Mouse (Mus musculus): ENCODE measurements around the gene Sart3. TPM values are rescaled to one million over a fixed set of nuclear protein-coding genes. Genes with fewer than 3 reads are reported as not detected.

Sart3 gene
- polyA plus RNA-seq, 1 experiment from 2014 or later: 9.1 TPM

DNA sequence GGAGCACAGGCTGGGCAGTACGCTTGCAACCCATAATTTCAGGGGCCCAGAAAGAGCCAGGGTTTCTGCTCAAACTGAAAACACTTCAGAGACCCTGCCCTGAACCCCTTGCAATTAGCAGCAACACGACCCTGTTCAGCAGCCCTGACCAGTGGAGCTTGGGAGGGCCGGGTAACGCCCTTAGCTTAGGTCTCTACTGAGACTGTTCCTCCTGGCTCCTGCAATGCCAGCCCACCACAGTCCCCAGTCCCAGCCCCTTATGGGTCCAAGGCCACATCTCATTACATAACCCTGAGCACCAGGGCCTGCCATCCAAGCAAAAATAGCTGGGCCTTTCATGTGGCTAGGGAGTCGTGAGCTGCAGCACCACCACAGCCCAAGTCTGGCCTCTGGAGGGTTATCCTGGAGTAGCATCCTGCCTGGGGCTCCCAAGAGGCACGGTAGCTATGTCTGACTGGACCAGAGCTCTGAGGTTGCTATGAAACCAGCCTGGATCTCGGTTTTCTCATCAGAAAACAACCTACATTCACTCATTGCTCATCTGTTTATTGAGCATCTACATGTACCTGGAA is 32.2 kb upstream of the Sart3 start:
- Histone ChIP-seq H3K9me3 (ENCODE audit: control insufficient read depth) (no peaks in the 10 kb centered on the region), H3K4me3 (ENCODE audit: low read depth, low read length) (no peak overlapping the region), H3K9ac (ENCODE audit: low read depth, low read length) (no peak overlapping the region), H3K27ac (ENCODE audit: low read depth, low read length) (no peak overlapping the region), H3K27me3 (replicated peaks; ENCODE audit: control insufficient read depth, insufficient read depth, low read length) (no peaks in the 10 kb centered on the region), H3K36me3 (ENCODE audit: control insufficient read depth, insufficient read depth) (no peaks in the 10 kb centered on the region), H3K4me1 (replicated peaks; ENCODE audit: control insufficient read depth, insufficient read depth, low read length) (no peaks in the 10 kb centered on the region), H3K4me2 (replicated peaks; ENCODE audit: low read depth) (no peak overlapping the region)
- no peak for ATAC-seq
- WGBS: 55% methylated on average over 7 of the region's 7 CpGs
- peak; percentile 36 for TF ChIP-seq CTCF (IDR thresholded peaks at IDR 0.05; ENCODE audit: low read depth)

GRCm38 (mm10) chr5:113800280-113800679 is 28.0 kb upstream of the Sart3 start, which contains the start of gene Tmem119:
Gene Tmem119, minus strand, starts transcription at chr5:113800516.
- H3K27ac ChIP-seq (ENCODE audit: low read depth, low read length): peak within 1 kb of the TSS; percentile 21; the same call in 1 of the 2 replicates
- no peak for TF ChIP-seq CTCF (IDR thresholded peaks at IDR 0.05; ENCODE audit: low read depth)
- H3K4me2 ChIP-seq (replicated peaks; ENCODE audit: low read depth): peak within 1 kb of the TSS; percentile 52
- peak; percentile 68 for ATAC-seq
- no peaks in the 10 kb centered on the region for H3K27me3 ChIP-seq (replicated peaks; ENCODE audit: control insufficient read depth, insufficient read depth, low read length)
- WGBS: 0% methylated on average over 11 of the region's 11 CpGs
- no peak within 1 kb of the TSS; the same call in 1 of the 2 replicates for H3K9ac ChIP-seq (ENCODE audit: low read depth, low read length)
- H3K4me1 ChIP-seq (replicated peaks; ENCODE audit: control insufficient read depth, insufficient read depth, low read length): no peaks in the 10 kb centered on the region
- H3K4me3 ChIP-seq (ENCODE audit: low read depth, low read length): peak within 1 kb of the TSS; percentile 34
- 0 out of 2 replicates have a peak, but pooled peaks cover 2% of the 10 kb centered on the region for H3K36me3 ChIP-seq (ENCODE audit: control insufficient read depth, insufficient read depth)
- no peaks in the 10 kb centered on the region for H3K9me3 ChIP-seq (ENCODE audit: control insufficient read depth)

GRCm38 (mm10) chr5:113799691-113800090 is 27.4 kb upstream of the Sart3 start:
- ATAC-seq: no peak
- WGBS: 43% methylated on average over 5 of the region's 5 CpGs

DNA sequence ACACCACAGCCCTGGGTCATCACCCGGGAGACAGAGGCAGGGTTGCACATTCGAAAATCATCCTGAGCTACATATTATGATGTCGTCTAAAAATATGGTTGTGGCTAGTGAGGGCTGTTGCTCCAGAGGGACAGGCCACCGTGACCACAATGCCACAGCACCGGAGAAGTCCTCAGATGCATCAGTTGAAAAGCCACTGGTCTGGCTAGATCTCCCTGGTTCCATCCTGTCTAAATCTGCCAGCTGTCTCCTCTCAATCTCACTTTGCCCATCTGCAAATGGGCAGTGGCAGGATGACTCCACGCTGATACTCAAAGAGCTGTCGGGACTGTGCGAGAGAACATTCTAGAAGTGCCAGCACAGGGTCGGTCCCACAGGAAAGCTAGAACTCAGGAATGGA is 26.2 kb upstream of the Sart3 start:
- Histone ChIP-seq H3K4me1 (replicated peaks; ENCODE audit: control insufficient read depth, insufficient read depth, low read length) (no peaks in the 10 kb centered on the region), H3K9me3 (ENCODE audit: control insufficient read depth) (no peaks in the 10 kb centered on the region), H3K36me3 (ENCODE audit: control insufficient read depth, insufficient read depth) (0 out of 2 replicates have a peak, but pooled peaks cover 5% of the 10 kb centered on the region), H3K9ac (ENCODE audit: low read depth, low read length) (no peak overlapping the region), H3K4me2 (replicated peaks; ENCODE audit: low read depth) (peak overlapping the region; percentile 52), H3K27ac (ENCODE audit: low read depth, low read length) (no peak overlapping the region), H3K27me3 (replicated peaks; ENCODE audit: control insufficient read depth, insufficient read depth, low read length) (no peaks in the 10 kb centered on the region), H3K4me3 (ENCODE audit: low read depth, low read length) (peak overlapping the region; percentile 34; the same call in 1 of the 2 replicates)
- WGBS: 70% methylated on average over 9 of the region's 9 CpGs
- ATAC-seq: no peak
- no peak for TF ChIP-seq CTCF (IDR thresholded peaks at IDR 0.05; ENCODE audit: low read depth)

More at GRCm38 (mm10) chr5:113799691-113800090, 27.4 kb upstream of the Sart3 start:
- Histone ChIP-seq H3K9ac (ENCODE audit: low read depth, low read length) (no peak overlapping the region), H3K36me3 (ENCODE audit: control insufficient read depth, insufficient read depth) (0 out of 2 replicates have a peak, but pooled peaks cover 5% of the 10 kb centered on the region), H3K27me3 (replicated peaks; ENCODE audit: control insufficient read depth, insufficient read depth, low read length) (no peaks in the 10 kb centered on the region), H3K9me3 (ENCODE audit: control insufficient read depth) (no peaks in the 10 kb centered on the region), H3K4me3 (ENCODE audit: low read depth, low read length) (peak overlapping the region; percentile 34), H3K27ac (ENCODE audit: low read depth, low read length) (peak overlapping the region; percentile 21; the same call in 1 of the 2 replicates), H3K4me1 (replicated peaks; ENCODE audit: control insufficient read depth, insufficient read depth, low read length) (no peaks in the 10 kb centered on the region), H3K4me2 (replicated peaks; ENCODE audit: low read depth) (peak overlapping the region; percentile 52)
- no peak for TF ChIP-seq CTCF (IDR thresholded peaks at IDR 0.05; ENCODE audit: low read depth)

GRCm38 (mm10) chr5:113797149-113797882 is 25.0 kb upstream of the Sart3 start:
- no peak for ATAC-seq
- WGBS: 23% methylated on average over 19 of the region's 19 CpGs
- Histone ChIP-seq H3K9ac (ENCODE audit: low read depth, low read length) (peak overlapping the region; percentile 34; the same call in 1 of the 2 replicates), H3K27ac (ENCODE audit: low read depth, low read length) (no peak overlapping the region; the same call in 1 of the 2 replicates), H3K27me3 (replicated peaks; ENCODE audit: control insufficient read depth, insufficient read depth, low read length) (no peaks in the 10 kb centered on the region), H3K36me3 (ENCODE audit: control insufficient read depth, insufficient read depth) (0 out of 2 replicates have a peak, but pooled peaks cover 5% of the 10 kb centered on the region), H3K4me3 (ENCODE audit: low read depth, low read length) (0 out of 2 replicates have a peak overlapping the region, but pooled peaks have one; percentile 0), H3K9me3 (ENCODE audit: control insufficient read depth) (no peaks in the 10 kb centered on the region), H3K4me1 (replicated peaks; ENCODE audit: control insufficient read depth, insufficient read depth, low read length) (no peaks in the 10 kb centered on the region), H3K4me2 (replicated peaks; ENCODE audit: low read depth) (peak overlapping the region; percentile 52)
- no peak for TF ChIP-seq CTCF (IDR thresholded peaks at IDR 0.05; ENCODE audit: low read depth)

Measured in intestine, postnatal 0 days (tissue).